Mouse (Mus musculus): ENCODE measurements at regions not wholly inside any gene's neighbourhood (a gene's known extent, or its start where the extent isn't known, plus 50 kb on each side); places are given as distances from the start of the nearest gene placed in this dataset.
A peak's percentile ranks its signal among the peaks of the same experiment; 100 is the strongest.

GRCm38 (mm10) chr1:155041592-155041991 is 57.8 kb downstream of the Ier5 start:
- no peak for DNase-seq (ENCODE audit: low spot score in 2 of 2)

GRCm38 (mm10) chr1:155040939-155041371 is 58.5 kb downstream of the Ier5 start:
- DNase-seq (ENCODE audit: low spot score in 2 of 2): no peak

DNA sequence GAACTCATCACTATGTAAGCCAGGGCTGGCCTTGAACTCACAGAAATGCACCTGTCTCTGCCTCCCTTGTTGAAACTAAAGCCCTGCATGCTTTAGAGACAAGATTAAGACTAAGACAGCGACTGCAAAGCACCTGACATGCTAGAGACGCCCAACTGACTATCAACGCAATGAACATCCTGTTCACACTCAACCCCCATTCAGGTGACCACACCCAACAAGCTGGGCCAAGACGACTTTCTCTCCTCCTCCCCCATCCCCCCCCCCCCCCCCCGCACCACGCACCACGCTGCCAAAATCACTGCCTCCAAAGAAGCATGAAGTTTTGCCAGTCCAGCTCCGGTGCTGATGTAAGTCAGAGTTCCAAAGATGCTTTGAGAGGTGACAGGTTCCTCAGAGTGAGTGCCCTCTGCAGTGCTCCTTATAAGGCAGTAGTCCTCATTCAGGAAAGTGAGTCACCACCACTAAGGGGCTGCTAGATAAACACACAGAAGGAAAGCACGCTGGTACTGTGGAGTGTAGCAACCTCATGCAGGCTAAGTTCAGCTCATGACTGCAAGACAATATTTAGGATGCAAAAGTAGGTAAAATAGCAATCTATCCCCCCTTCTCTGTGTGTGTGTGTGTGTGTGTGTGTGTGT is 59.2 kb downstream of the Ier5 start:
- no peak for DNase-seq (ENCODE audit: low spot score in 2 of 2)

- DNase-seq (ENCODE audit: low spot score in 2 of 2): no peak
Observed at GRCm38 (mm10) chr1:155038631-155039625, 60.5 kb downstream of the Ier5 start.

DNA sequence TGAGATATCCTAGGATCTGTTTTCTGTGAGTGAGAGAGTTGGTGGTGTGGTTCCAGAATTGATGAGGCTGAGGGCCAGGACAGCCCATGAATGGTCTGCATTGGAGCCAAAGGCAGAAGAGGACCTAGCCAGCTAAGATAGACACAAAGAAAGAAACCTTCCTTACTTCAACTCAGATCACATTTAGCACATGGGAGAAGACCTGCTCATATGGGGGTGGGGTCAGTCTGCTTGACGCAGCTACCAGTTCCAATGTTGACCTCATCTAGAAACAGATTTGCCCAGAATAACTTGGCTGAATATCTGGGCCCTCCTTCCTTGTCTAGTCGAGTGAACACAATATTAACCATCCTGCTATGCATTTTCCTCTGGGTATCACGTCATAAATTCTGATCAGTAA is 62.0 kb downstream of the Ier5 start:
- DNase-seq (ENCODE audit: low spot score in 2 of 2): no peak

DNA sequence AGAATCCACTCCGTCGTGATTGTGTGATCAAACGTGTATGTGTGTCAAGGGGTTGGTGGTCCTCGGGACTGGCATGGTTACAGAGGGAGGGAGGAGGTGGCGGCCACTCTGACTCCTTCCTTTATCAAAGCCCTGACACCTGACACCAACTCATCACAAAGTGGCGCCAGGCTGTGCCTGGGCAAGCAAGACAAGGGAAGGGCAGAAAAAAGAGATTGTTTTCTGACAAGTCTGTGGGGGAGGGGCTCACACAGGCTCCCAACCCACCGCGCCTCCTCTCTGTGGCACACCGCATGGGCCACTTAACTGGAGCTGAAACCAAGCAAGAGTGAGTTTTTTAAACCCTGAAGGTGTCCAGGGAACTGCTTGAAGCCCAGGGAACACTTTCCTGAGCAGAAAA is 68.5 kb downstream of the Ier5 start:
- DNase-seq (ENCODE audit: low spot score in 2 of 2): no peak

DNA sequence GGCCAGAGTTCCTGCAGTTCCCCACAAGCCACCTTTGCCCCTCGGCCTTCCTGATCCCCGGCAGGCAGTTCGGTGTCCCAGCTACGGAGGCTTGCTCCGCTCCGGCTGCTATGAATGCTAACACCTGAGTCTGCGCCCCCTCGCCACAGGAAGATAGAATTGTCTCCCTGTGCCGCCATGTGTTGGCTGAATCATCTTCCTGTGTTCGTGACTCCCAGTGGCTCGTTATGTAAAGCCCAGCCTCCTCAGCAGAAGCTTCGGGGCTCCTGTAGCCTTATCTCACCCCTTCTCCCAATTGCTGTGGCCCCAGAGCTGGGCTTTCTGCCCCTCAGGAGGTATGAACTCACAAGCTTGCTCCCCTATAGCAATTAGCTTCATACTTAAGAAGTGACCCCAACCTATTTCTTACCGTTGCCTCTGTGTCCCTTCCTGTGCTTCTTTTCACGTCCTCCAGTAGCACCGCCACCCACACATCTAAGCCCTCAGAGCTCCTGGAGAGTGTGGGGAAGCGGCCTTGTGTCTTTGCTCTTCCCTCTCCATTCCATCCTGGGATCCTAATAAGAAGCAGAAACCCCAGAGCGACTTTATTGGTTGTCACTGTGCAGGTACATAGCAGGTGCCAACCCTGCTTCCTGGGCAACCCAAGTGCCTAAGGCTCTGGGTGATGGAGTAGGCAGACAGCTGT is 70.1 kb downstream of the Ier5 start:
- no peak for DNase-seq (ENCODE audit: low spot score in 2 of 2)

DNA sequence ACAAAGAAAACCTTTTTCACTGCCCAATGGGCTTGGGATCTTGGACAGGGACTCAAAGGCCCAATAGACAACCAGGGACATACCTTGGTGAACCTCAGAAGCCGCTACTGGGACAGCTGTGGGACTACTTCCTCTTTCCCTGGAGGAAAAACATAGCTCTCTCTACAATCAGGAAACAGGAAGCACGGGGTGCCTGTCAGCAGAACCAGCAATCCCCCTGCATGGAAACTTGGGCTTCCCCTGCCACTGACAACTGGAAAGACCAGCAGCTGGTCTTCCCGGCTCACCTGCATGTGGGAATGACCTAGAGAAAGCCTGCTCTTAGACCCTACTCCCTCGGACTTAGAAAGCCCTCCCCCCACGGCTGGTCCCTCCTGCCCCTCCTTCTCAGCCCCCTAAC is 70.7 kb downstream of the Ier5 start:
- no peak for DNase-seq (ENCODE audit: low spot score in 2 of 2)

DNA sequence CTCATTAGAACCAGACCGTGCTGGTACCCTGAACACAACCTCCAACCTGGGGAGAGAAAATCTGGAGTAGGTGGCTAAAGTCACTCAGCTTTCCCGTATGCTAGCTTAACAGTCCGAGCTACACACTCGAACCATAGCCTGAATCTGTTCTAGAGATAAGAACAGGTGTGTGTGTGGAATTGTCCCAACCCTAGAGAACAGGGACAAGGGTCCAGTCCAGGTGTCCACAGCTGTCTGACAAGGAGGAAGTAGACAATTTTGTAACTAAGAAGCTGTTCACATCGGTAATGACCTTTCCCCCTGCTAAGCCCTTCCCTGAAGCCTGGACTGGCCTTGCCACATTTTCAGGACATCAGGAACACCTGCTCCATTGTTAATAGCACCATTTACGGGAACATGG is 71.3 kb downstream of the Ier5 start:
- no peak for DNase-seq (ENCODE audit: low spot score in 2 of 2)

DNA sequence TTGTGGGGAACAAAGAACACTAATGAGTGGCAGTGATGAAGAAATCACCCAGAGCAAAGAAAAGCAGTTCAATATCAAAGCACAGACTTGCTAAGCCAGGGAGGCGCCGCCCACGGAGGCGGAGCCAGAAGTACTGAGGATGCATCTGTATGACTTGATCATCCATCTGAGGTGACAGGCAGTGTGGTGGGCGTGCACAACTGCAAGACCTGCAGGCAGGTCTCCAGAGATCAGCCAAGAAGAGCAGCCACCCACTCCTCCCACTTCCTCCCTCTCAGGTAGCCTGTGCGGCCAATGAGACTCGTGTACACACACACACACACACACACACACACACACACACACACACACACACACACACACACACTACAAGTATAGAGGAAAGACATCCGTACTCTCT is 71.9 kb downstream of the Ier5 start:
- no peak for DNase-seq (ENCODE audit: low spot score in 2 of 2)

DNA sequence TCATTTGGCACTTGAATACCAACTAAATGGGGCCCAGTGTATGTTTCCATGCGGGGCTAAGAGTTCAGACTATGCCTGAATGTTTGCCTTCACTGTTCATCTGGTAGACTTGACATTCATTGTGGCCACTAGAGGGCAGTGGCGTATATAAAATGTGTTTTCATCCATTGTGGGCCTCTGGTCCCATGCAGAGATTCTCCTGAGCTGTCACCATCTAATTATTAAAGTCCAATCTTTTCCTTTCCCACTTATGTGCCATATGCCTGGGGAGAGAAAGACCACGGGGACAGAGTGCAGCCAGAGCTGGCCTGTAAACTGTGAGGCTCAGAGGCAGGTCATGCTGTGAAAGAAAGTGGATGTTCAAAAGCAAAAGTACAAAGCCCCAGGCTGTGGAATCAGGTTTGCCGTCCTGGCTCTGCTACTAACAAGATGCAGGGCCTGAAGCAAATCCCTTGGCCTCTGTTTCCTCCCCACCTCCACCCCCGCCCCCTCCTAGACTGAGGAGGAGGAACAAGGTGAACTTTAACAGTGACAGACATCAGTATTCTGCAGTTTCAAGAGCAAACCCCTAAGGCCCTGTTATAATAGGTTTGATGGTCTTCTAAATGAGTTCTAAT is 73.5 kb downstream of the Ier5 start:
- DNase-seq (ENCODE audit: low spot score in 2 of 2): peak in 1 of 2 experiments; percentile 64

- no peak for DNase-seq (ENCODE audit: low spot score in 2 of 2)
Observed at GRCm38 (mm10) chr1:155023324-155023723, 76.1 kb downstream of the Ier5 start.

DNA sequence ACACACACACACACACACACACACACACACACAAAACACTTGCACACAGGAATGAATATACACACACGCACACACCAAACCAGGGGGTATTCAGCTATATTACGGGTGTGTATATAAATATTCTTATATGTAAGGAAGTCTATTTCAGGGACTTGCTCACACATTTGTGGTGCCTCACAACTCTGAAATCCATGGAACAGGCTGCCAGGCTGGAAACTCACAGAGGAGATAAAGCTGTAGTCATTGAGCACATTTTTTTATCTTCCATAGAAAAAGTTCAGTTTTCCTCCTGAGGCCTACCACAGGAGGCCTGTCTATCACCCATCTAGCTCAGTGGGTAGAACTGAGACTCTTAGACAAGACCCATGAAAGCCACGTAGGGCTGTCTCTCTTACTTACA is 83.8 kb downstream of the Ier5 start:
- no peak for DNase-seq (ENCODE audit: low spot score in 2 of 2)

DNA sequence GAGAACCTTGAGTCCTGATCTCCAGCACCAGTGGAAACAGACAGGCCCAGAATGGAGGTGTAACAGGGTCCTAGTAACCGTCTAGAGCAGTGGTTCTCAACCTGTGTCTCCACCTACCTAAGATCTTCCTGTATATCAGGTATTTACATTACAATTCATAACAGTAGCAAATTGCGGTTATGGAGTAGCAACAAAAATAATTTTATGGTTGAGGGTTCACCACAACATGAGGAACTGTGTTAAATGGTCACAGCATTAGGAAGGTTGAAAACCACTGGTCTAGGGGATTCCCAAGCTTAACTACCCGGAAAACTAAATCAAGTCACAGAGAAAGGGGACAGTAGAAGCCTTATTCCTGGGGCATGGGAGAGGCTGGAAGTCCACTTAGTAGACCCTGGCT is 84.5 kb downstream of the Ier5 start:
- DNase-seq (ENCODE audit: low spot score in 2 of 2): no peak

DNA sequence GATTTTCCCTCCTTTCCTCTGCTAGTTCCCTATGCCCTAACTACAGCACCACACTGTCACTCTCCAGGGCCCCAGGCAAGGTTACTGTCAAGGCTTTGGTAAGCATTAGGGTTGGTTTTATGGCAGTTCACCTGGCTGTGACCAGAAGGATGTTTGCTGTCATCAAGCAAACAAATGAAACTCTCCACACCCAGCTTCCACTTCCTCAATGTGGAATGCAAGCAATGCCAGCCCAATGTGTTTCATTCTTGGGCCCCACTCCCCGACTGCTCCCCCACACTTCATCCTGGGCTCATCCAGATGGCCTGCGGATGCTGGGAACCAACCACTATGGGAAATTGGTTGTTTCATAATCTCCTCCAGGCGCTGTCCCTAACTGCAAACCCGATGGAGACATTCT is 85.7 kb downstream of the Ier5 start:
- DNase-seq (ENCODE audit: low spot score in 2 of 2): no peak

DNA sequence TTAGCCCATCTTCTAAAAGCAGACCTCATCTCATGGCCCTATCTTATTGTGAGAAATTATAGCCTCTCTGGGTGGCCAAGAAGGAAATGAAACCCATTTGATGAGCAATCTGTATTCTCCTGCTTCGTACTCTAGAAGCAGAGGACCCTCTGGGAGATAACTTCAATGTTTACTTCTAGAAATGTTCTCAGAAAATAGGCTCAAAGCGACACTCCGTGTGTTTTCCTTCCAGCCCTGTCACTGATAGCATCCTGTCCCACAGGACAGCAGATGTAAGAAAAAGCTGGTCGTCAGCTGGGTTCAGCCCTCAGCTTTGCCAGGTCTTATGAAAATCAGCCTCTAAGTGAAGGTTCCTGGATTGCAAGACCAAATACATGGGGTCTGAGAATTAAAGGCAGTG is 86.1 kb downstream of the Ier5 start:
- no peak for DNase-seq (ENCODE audit: low spot score in 2 of 2)

- peak; percentile 66 to 74 for DNase-seq (ENCODE audit: low spot score in 2 of 2)
Observed at GRCm38 (mm10) chr1:155006539-155007486, 92.6 kb downstream of the Ier5 start.

GRCm38 (mm10) chr1:155006099-155006498 is 93.3 kb downstream of the Ier5 start:
- no peak for DNase-seq (ENCODE audit: low spot score in 2 of 2)

GRCm38 (mm10) chr1:155000301-155000700 is 99.1 kb downstream of the Ier5 start:
- DNase-seq (ENCODE audit: low spot score in 2 of 2): no peak

DNA sequence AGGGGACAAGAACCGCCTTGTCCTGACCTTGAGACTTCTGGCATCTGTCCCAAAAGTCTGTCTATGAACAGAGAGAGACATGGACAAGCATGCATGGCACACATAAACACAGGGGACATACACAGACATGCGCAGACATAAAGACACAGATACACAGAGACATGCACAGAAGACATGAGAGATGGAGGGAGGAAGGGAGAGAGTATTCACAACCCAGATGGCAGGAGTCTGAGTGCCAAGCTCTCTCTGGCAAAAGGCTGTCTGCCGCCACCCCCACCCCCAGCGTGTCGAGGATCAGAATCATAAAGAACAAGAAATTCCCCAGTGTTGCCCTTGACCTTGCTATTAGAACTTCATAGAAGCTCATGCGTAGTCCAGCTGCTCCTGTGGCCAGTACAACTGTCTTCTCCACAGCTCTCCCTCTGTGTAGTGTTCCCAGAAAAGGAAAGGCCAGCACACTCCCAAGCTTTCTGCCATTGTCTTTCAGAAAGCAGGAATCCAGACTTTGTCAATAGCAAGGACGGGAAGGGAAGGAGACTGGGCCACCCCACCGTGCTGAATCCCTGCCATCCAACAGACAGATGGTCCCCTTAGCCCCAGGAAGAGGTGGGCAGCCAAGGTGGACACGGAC is 99.8 kb downstream of the Ier5 start:
- DNase-seq (ENCODE audit: low spot score in 2 of 2): no peak
